Mouse (Mus musculus) megakaryocyte, embryonic 14.5 days (primary cell): ENCODE measurements at regions not wholly inside any gene's neighbourhood (a gene's known extent, or its start where the extent isn't known, plus 50 kb on each side); places are given as distances from the start of the nearest gene placed in this dataset.
A peak's percentile ranks its signal among the peaks of the same experiment; 100 is the strongest.

Source experiments
- H3K27me3 ChIP-seq: replicated peaks from 2 replicates; pipeline ENCODE3; 2012; ENCODE audit warnings: inconsistent platforms
- H3K36me3 ChIP-seq: replicated peaks from 2 replicates; pipeline ENCODE3; 2012; ENCODE audit warnings: low read length, inconsistent platforms, mixed read lengths
- H3K4me1 ChIP-seq: 2 replicates; pipeline ENCODE4 v1.6.1; 2012; ENCODE audit warnings: inconsistent platforms
- H3K4me3 ChIP-seq: replicated peaks from 2 replicates; pipeline ENCODE3; 2012; ENCODE audit warnings: moderate library complexity, mild to moderate bottlenecking, inconsistent platforms
- H3K9me3 ChIP-seq: 2 replicates; pipeline ENCODE4 v1.6.1; 2012; ENCODE audit warnings: inconsistent platforms
- FLI1 ChIP-seq: IDR thresholded peaks from 2 replicates; pipeline ENCODE4 v1.6.1; 2012; ENCODE audit warnings: low read length, inconsistent platforms, mixed read lengths
- GATA1 ChIP-seq: IDR thresholded peaks from 3 replicates; pipeline ENCODE4 v1.6.1; 2012; ENCODE audit warnings: mixed read lengths, low read length, inconsistent platforms, borderline replicate concordance

GRCm38 (mm10) chr3:115788525-115788924 is 73.7 kb upstream of the S1pr1 start:
- H3K27me3 ChIP-seq, result no peaks in the 10 kb centered on the region
- H3K4me3 ChIP-seq, result peak overlapping the region; percentile 51
- H3K9me3 ChIP-seq, result no peaks in the 10 kb centered on the region
- TF ChIP-seq GATA1, result no peak
- TF ChIP-seq FLI1, result no peak
- no peaks in the 10 kb centered on the region for H3K36me3 ChIP-seq
- peaks cover 38% of the 10 kb centered on the region for H3K4me1 ChIP-seq

- peaks cover 43% of the 10 kb centered on the region for H3K4me1 ChIP-seq
- H3K27me3 ChIP-seq, result no peaks in the 10 kb centered on the region
- no peaks in the 10 kb centered on the region for H3K36me3 ChIP-seq
- TF ChIP-seq GATA1 (no peak), FLI1 (no peak)
- no peak overlapping the region for H3K4me3 ChIP-seq
- no peaks in the 10 kb centered on the region for H3K9me3 ChIP-seq
Measured at GRCm38 (mm10) chr3:115789063-115789462, 74.2 kb upstream of the S1pr1 start.

- Histone ChIP-seq H3K36me3 (no peaks in the 10 kb centered on the region), H3K27me3 (no peaks in the 10 kb centered on the region), H3K9me3 (no peaks in the 10 kb centered on the region), H3K4me1 (peaks cover 57% of the 10 kb centered on the region), H3K4me3 (no peak overlapping the region)
- TF ChIP-seq FLI1 (no peak), GATA1 (no peak)
Measured at GRCm38 (mm10) chr3:115792606-115793005, 77.7 kb upstream of the S1pr1 start.

GRCm38 (mm10) chr3:115793344-115794059 is 78.6 kb upstream of the S1pr1 start:
- no peaks in the 10 kb centered on the region for H3K9me3 ChIP-seq
- H3K4me1 ChIP-seq, result peaks cover 53% of the 10 kb centered on the region
- no peak for TF ChIP-seq FLI1
- TF ChIP-seq GATA1, result no peak
- no peaks in the 10 kb centered on the region for H3K27me3 ChIP-seq
- H3K36me3 ChIP-seq, result no peaks in the 10 kb centered on the region
- H3K4me3 ChIP-seq, result peak overlapping the region; percentile 88

- no peaks in the 10 kb centered on the region for H3K36me3 ChIP-seq
- TF ChIP-seq FLI1 (no peak), GATA1 (no peak)
Measured at GRCm38 (mm10) chr3:115799326-115799725, 84.5 kb upstream of the S1pr1 start.

GRCm38 (mm10) chr3:115799981-115800380 is 85.1 kb upstream of the S1pr1 start:
- no peaks in the 10 kb centered on the region for H3K27me3 ChIP-seq
- TF ChIP-seq FLI1 (no peak), GATA1 (no peak)

More at GRCm38 (mm10) chr3:115799326-115799725, 84.5 kb upstream of the S1pr1 start:
- Histone ChIP-seq H3K27me3 (no peaks in the 10 kb centered on the region), H3K4me1 (peaks cover 69% of the 10 kb centered on the region), H3K9me3 (no peaks in the 10 kb centered on the region), H3K4me3 (no peak overlapping the region)

GRCm38 (mm10) chr3:115800873-115801272 is 86.0 kb upstream of the S1pr1 start:
- H3K4me1 ChIP-seq, result peaks cover 67% of the 10 kb centered on the region
- TF ChIP-seq FLI1 (no peak), GATA1 (no peak)
- H3K27me3 ChIP-seq, result no peaks in the 10 kb centered on the region
- H3K9me3 ChIP-seq, result no peaks in the 10 kb centered on the region
- peak overlapping the region; percentile 54 for H3K4me3 ChIP-seq
- H3K36me3 ChIP-seq, result no peaks in the 10 kb centered on the region

More at GRCm38 (mm10) chr3:115799981-115800380, 85.1 kb upstream of the S1pr1 start:
- peaks cover 69% of the 10 kb centered on the region for H3K4me1 ChIP-seq
- no peaks in the 10 kb centered on the region for H3K9me3 ChIP-seq
- H3K4me3 ChIP-seq, result no peak overlapping the region
- H3K36me3 ChIP-seq, result no peaks in the 10 kb centered on the region

- no peaks in the 10 kb centered on the region for H3K27me3 ChIP-seq
- no peak for TF ChIP-seq FLI1
- TF ChIP-seq GATA1, result no peak
- no peak overlapping the region for H3K4me3 ChIP-seq
- no peaks in the 10 kb centered on the region for H3K36me3 ChIP-seq
- H3K9me3 ChIP-seq, result no peaks in the 10 kb centered on the region
- H3K4me1 ChIP-seq, result peaks cover 66% of the 10 kb centered on the region
Measured at GRCm38 (mm10) chr3:115801581-115802200, 85.9 kb upstream of the Dph5 start.

- no peak overlapping the region for H3K4me3 ChIP-seq
- H3K27me3 ChIP-seq, result no peaks in the 10 kb centered on the region
- TF ChIP-seq FLI1 (no peak), GATA1 (no peak)
- H3K9me3 ChIP-seq, result no peaks in the 10 kb centered on the region
- no peaks in the 10 kb centered on the region for H3K36me3 ChIP-seq
- peaks cover 53% of the 10 kb centered on the region for H3K4me1 ChIP-seq
Measured at GRCm38 (mm10) chr3:115804616-115805015, 83.0 kb upstream of the Dph5 start.

- TF ChIP-seq FLI1, result no peak
- TF ChIP-seq GATA1, result no peak
- Histone ChIP-seq H3K4me3 (no peak overlapping the region), H3K27me3 (no peaks in the 10 kb centered on the region), H3K36me3 (no peaks in the 10 kb centered on the region), H3K4me1 (peaks cover 33% of the 10 kb centered on the region), H3K9me3 (no peaks in the 10 kb centered on the region)
Measured at GRCm38 (mm10) chr3:115807032-115807431, 80.6 kb upstream of the Dph5 start.
